Mouse (Mus musculus) forebrain, embryonic 16.5 days (tissue): Measurements from ENCODE around the gene Slc22a18. TPM values are rescaled to one million over a fixed set of nuclear protein-coding genes. Genes with fewer than 3 reads are reported as not detected.

Experiments used
- ATAC-seq: fragments of 200-750 bp; cut with Nextera tagmentation; 2 replicates; pipeline ENCODE4 v1.8.0; 2017; ENCODE audit warnings: mild to moderate bottlenecking, moderate library complexity
- H3K27ac ChIP-seq: fragments of 300-500 bp; sonication (generic); 2 replicates; pipeline ENCODE4 v1.5.1; 2014; ENCODE audit warnings: low read length, control low read depth
- H3K27me3 ChIP-seq: fragments of 300-500 bp; sonication (generic); replicated peaks from 2 replicates; pipeline ENCODE4 v1.6.1; 2014; ENCODE audit warnings: low read length; ENCODE audit not compliant: control insufficient read depth, insufficient read depth
- H3K36me3 ChIP-seq: fragments of 300-500 bp; sonication (generic); 2 replicates; pipeline ENCODE4 v1.6.1; 2014; ENCODE audit not compliant: control insufficient read depth, insufficient read depth
- H3K4me1 ChIP-seq: fragments of 300-500 bp; sonication (generic); replicated peaks from 2 replicates; pipeline ENCODE4 v1.6.1; 2014; ENCODE audit warnings: low read length; ENCODE audit not compliant: control insufficient read depth, insufficient read depth
- H3K4me2 ChIP-seq: fragments of 300-500 bp; sonication (generic); 2 replicates; pipeline ENCODE4 v1.6.1; 2014; ENCODE audit warnings: mild to moderate bottlenecking, low read length, control low read depth
- H3K4me3 ChIP-seq: fragments of 300-500 bp; sonication (generic); replicated peaks from 2 replicates; pipeline ENCODE4 v1.5.1; 2014; ENCODE audit warnings: mild to moderate bottlenecking, low read length, control low read depth
- H3K9ac ChIP-seq: fragments of 300-500 bp; sonication (generic); replicated peaks from 2 replicates; pipeline ENCODE4 v1.6.1; 2014; ENCODE audit warnings: low read depth, low read length, control low read depth
- H3K9me3 ChIP-seq: fragments of 300-500 bp; sonication (generic); 2 replicates; pipeline ENCODE4 v1.6.1; 2016; ENCODE audit warnings: low read length; ENCODE audit not compliant: control insufficient read depth
- WGBS: fragments of 180-500 bp; shearing (Covaris S2); extraction: QIAGEN DNeasy Blood & Tissue Kit; methylation state at CpG from one replicate; pipeline ENCODE4 v1.1.7; 2014; 5-methylcytosine and 5-hydroxymethylcytosine counted together
- polyA plus RNA-seq: library from polyadenylated mRNA; unstranded; fragments of >200 nt; fragmentation: Nextera tagmentation; extraction: Ambion mirVana; gene quantifications from 2 replicates; pipeline ENCODE4 v1.2.1, GENCODE M21; 2015

Gene Slc22a18
- polyA plus RNA-seq, 1 experiment from 2014 or later, result 0.54 TPM

DNA sequence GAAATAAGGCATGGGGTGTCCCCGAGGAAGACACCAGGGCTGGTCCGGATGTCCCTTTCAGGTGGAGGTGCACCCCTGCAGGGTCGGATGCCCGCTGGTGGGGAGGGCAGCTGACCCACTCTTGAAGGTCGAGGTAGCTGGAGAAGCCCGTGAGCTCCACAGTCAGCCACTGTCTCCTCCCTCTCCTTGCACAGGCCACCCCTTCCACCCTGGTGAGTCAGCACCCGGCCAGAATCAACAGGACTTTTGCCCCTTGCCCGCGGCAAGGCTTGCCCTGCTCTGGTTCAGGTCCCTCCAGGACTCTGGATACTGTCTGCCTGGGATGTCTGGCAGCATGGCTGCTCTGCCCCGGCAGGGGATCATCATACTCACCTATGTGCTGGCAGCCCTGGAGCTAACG lies 2.3 kb downstream of the Slc22a18 start:
- Histone ChIP-seq H3K9ac (no peak overlapping the region), H3K36me3 (no peaks in the 10 kb centered on the region), H3K27ac (no peak overlapping the region), H3K4me3 (no peak overlapping the region), H3K4me1 (no peaks in the 10 kb centered on the region), H3K9me3 (no peaks in the 10 kb centered on the region), H3K27me3 (no peaks in the 10 kb centered on the region), H3K4me2 (no peak overlapping the region)
- 80% methylated on average over 11 of the region's 11 CpGs for WGBS
- no peak for ATAC-seq

DNA sequence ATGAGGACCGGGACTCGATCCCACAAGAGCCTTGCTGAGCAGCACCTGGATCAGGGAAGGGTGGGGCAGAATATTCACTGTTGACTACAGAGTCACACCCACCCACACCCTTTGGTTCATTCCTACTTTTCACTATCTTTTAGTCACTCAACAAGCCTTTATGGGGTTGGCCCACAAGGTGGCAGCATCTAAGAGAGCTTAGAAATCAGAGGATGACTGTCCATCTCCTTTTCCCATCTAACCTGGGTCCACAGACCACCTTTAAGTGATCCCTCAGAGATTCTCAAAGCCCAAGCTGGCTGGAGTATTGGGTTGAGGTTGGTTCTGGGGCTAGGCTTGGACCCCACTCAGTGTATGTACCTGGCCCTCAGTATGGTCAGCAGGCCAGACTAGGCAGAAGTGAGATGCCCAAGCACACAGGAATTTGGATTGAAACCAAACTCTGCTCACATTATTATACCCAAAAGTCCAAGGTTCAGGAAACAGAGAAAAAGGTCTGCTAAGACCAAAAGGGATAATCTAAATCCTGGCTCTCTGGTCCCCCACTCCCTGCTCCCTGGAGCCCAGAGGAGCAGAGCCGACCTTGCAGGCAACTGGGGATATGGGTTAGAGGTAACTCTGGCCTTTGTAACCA lies 3.3 kb downstream of the Slc22a18 start:
- WGBS, result 83% methylated on average over 3 of the region's 3 CpGs
- H3K4me3 ChIP-seq, result no peak overlapping the region
- ATAC-seq, result no peak

DNA sequence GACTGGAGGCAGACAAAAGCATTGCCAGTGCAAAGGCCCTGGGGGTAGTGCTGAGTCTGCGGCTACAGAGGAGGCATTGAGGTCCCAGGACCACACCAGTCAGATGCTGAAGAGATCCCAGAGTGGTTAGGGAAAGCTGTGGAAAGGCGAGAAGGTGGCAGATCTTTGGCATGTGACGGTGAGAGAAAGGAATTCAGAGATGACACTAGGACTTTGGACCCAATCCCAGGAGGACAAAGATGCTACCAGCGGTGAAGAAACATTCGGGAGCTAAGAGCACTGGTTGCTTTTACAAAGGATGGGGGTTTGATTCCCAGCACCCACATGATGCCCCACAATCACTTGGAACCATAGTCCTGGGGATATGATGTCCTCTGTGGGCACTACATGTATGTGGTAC lies 4.3 kb downstream of the Slc22a18 start:
- Histone ChIP-seq H3K4me1 (no peaks in the 10 kb centered on the region), H3K36me3 (no peaks in the 10 kb centered on the region), H3K9me3 (no peaks in the 10 kb centered on the region), H3K9ac (no peak overlapping the region), H3K27me3 (no peaks in the 10 kb centered on the region), H3K27ac (no peak overlapping the region), H3K4me3 (no peak overlapping the region), H3K4me2 (no peak overlapping the region)
- ATAC-seq, result no peak
- WGBS, result 83% methylated on average over 5 of the region's 5 CpGs

More for the DNA sequence above, 3.3 kb downstream of the Slc22a18 start:
- H3K27ac ChIP-seq, result no peak overlapping the region
- no peak overlapping the region for H3K9ac ChIP-seq
- no peak overlapping the region for H3K4me2 ChIP-seq
- H3K9me3 ChIP-seq, result no peaks in the 10 kb centered on the region
- H3K36me3 ChIP-seq, result no peaks in the 10 kb centered on the region
- no peaks in the 10 kb centered on the region for H3K4me1 ChIP-seq
- no peaks in the 10 kb centered on the region for H3K27me3 ChIP-seq

DNA sequence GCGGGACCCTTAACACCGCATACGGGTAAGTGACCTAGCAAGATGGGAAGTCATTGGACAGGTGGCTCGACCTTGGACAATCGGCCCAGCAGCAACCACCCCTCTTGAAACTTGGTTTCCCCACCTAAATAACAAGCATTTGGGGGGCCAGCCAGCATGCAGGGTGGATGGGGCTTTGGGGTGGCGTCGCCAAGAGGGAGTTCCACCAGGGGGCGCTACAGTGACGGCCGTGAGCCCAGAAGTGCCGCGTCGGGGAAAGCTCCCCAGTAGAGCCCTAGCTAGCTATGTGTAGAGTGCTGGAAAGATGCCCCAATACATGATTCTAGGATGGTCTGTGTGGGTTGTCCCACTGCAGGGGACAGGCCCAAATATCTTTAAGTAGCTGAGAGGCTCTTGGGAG lies 7.0 kb downstream of the Slc22a18 start:
- Histone ChIP-seq H3K27ac (no peak overlapping the region), H3K27me3 (no peaks in the 10 kb centered on the region), H3K4me2 (no peak overlapping the region), H3K9ac (no peak overlapping the region), H3K4me3 (no peak overlapping the region), H3K9me3 (no peaks in the 10 kb centered on the region), H3K36me3 (no peaks in the 10 kb centered on the region), H3K4me1 (no peaks in the 10 kb centered on the region)
- 32% methylated on average over 13 of the region's 13 CpGs for WGBS
- no peak for ATAC-seq

DNA sequence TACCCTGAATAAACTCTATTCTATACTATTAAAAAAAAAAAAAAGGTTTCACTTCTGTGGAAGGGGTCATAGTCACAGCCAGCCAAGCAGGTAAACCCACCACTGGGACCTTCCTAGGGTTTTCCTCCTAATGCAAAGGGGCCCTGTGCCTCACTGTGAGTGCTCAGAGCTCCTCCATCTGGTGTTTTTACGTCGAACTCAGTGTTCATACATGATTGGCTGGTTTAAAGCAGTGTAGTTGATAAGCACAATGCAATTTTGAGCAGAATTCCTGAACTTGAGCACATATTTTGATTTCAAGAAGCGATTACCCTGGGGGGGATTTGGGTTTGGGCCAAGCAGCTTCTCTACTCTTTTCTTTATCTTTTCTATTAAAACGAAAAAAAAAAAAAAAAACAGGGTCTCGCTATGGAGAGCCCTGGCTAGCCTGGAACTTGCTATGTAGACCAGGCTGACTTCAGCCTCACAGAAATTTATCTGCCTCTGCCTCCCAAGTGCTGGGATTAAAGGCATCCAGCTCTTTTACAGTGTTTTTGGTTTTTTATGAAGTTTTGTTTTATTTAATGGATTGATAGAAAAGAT lies 8.4 kb downstream of the Slc22a18 start:
- Histone ChIP-seq H3K36me3 (no peaks in the 10 kb centered on the region), H3K4me1 (no peaks in the 10 kb centered on the region), H3K27ac (no peak overlapping the region), H3K9me3 (no peaks in the 10 kb centered on the region), H3K27me3 (no peaks in the 10 kb centered on the region), H3K9ac (no peak overlapping the region), H3K4me3 (no peak overlapping the region), H3K4me2 (no peak overlapping the region)
- no peak for ATAC-seq
- 49% methylated on average over 5 of the region's 5 CpGs for WGBS

DNA sequence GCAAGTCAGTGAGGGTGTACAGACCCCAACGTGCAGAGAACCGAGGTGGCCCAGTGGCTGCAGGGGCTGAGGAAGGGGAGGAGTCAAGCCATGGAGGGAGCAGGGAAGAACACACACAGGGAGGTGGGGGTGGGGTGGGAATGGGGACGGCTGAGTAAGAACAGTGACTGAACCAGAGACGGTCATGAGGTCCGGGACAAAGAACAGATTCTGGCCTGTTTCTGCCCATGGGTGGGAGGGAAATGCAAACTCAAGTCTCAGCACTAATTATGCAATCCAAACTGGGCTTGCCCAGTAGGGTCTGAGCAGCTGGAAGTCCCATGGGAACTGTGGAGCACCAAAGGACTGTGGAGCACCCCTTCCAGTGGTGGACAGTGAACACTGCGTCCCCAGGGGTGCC lies 9.0 kb downstream of the Slc22a18 start:
- Histone ChIP-seq H3K27ac (no peak overlapping the region), H3K4me1 (no peaks in the 10 kb centered on the region), H3K9ac (no peak overlapping the region), H3K9me3 (no peaks in the 10 kb centered on the region), H3K4me2 (no peak overlapping the region), H3K36me3 (no peaks in the 10 kb centered on the region), H3K27me3 (no peaks in the 10 kb centered on the region), H3K4me3 (no peak overlapping the region)
- 12% methylated on average over 6 of the region's 6 CpGs for WGBS
- ATAC-seq, result no peak

DNA sequence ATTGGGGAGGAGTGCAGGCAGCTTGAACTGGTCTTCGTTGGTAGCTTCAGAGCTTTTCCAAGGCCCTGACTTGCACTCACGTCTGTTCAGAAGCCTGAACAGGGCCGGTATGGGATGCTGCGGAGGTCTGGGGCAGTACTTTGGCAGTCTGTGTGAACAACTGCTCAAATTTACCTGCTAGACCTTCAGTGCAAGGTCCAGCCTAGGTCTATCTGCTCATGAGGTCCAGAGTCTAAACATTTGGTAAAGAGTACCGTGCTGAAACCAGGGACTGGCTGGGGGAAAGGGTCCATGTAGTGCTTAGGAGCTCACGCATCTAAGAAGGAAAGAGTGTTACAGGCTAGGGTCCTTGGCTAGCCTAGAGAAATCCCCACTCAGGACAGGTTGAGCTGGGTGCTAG lies 16.2 kb downstream of the Slc22a18 start:
- no peaks in the 10 kb centered on the region for H3K4me1 ChIP-seq
- ATAC-seq, result no peak

DNA sequence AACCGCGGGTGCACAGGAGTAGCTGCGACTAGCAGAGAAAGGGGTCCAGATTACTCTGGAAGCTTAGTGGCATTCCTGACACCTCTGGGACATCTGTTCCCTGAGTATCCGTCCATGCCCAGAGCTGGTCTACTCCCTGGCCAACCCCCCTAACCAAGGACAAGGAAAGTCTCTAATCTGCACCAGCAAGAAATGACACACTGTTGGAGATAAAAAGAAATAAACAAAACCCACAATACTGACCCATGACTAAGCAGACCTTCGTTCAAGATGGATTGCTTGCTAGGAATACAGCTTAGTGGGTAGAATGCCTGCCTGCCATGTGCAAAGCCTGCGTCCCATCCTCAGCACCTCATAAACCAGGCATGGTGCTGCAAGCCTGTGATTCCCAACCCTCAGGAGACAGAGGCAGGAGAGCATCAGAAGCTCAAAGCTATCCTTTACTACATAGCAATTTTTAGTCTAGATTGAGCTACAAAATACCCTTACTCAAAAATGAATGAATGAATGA lies 20.1 kb downstream of the Slc22a18 start:
- H3K27me3 ChIP-seq, result no peaks in the 10 kb centered on the region
- H3K27ac ChIP-seq, result no peak overlapping the region
- ATAC-seq, result no peak
- H3K9ac ChIP-seq, result no peak overlapping the region
- H3K36me3 ChIP-seq, result no peaks in the 10 kb centered on the region
- H3K9me3 ChIP-seq, result no peaks in the 10 kb centered on the region
- no peak overlapping the region for H3K4me2 ChIP-seq
- H3K4me1 ChIP-seq, result no peaks in the 10 kb centered on the region
- WGBS, result 93% methylated on average over 6 of the region's 6 CpGs
- no peak overlapping the region for H3K4me3 ChIP-seq

More for the DNA sequence above, 16.2 kb downstream of the Slc22a18 start:
- H3K9me3 ChIP-seq, result no peaks in the 10 kb centered on the region
- no peak overlapping the region for H3K4me3 ChIP-seq
- no peak overlapping the region for H3K4me2 ChIP-seq
- H3K9ac ChIP-seq, result no peak overlapping the region
- H3K27ac ChIP-seq, result no peak overlapping the region
- no peaks in the 10 kb centered on the region for H3K27me3 ChIP-seq
- WGBS, result 81% methylated on average over 6 of the region's 6 CpGs
- no peaks in the 10 kb centered on the region for H3K36me3 ChIP-seq

DNA sequence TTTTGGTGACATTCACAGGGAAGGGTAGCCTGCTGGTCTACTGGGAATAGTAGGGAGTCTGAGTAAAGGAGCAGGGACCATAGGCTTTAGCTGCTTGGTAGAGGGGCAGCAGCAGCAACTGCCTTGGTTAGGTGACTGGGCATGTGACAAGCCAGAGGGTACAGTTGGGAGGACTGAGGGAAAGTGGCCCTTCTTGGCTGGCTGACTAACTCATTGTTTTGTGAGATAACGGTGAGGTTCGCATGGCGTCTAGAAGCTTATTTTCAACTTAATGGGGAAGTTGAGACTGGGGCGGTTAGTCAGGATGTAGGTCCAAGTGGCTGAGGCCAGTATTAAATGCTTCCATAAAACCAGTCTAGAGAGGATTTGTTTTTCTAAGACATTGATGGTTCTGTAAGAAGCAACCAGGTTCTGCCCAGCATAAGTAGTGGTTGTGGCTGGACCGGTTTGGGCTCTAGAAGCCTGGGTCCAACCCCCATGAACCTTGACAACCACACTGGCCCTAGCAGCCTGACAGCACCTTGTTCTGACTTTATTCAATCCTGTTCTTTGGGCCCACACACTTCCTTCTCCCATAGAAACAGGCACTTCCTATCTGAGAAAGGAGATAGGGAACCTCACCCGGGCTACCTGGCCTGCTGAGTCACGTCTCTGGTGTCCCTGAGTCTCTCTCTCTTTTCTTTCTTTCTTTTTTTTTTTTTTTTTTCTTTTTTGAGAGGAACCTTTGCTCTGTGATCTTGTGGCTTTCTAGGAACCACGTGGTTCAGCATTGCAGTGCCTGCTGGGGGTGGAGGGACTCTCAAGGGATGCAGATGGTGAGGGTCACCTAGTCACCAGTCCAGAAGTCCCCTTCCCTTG lies 21.8 kb downstream of the Slc22a18 start:
- H3K9me3 ChIP-seq, result no peaks in the 10 kb centered on the region
- no peak overlapping the region for H3K4me2 ChIP-seq
- no peak overlapping the region for H3K4me3 ChIP-seq
- 82% methylated on average over 8 of the region's 8 CpGs for WGBS
- H3K9ac ChIP-seq, result no peak overlapping the region
- no peak for ATAC-seq
- no peaks in the 10 kb centered on the region for H3K4me1 ChIP-seq
- no peak overlapping the region for H3K27ac ChIP-seq
- peaks cover 12% of the 10 kb centered on the region for H3K27me3 ChIP-seq
- H3K36me3 ChIP-seq, result no peaks in the 10 kb centered on the region
